Mouse (Mus musculus): Measurements from ENCODE around the gene Napa. TPM values are rescaled to one million over a fixed set of nuclear protein-coding genes. Genes with fewer than 3 reads are reported as not detected.
A peak's percentile ranks its signal among the peaks of the same experiment; 100 is the strongest.

The Napa gene
- polyA plus RNA-seq, 1 experiment from 2014 or later, result 162 TPM

DNA sequence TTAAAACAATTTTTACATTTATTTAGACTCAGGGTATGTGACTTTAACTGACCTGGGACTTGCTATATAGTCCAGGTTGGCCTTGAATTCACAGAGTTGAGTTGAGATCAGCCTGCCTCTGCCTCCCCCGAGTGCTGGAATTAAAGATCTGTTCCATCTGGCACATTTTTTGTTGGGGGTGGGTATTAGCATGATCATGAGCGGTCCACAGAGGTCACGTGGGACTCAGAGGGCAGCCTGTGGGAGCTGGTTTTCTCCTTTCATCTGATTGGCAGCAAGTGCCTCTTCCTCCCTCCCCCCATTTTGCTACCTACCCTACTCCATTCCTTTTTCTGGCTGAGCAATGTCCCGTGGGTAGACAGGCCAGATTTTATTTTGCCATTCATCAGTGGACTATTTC, 17.7 kb upstream of the Napa start:
- no peaks in the 10 kb centered on the region for H3K4me1 ChIP-seq (ENCODE audit: control insufficient read depth, insufficient read depth, low read length)
- no peaks in the 10 kb centered on the region for H3K9me3 ChIP-seq (ENCODE audit: control insufficient read depth, low read length)
- H3K27ac ChIP-seq (ENCODE audit: low read depth, low read length), result no peak overlapping the region
- WGBS, result 62% methylated on average over 4 of the region's 4 CpGs
- DNase-seq (ENCODE audit: low spot score, missing footprints) (no peak), ATAC-seq (ENCODE audit: low FRiP score) (no peak)
- no peak overlapping the region for H3K4me2 ChIP-seq
- no peak overlapping the region for H3K9ac ChIP-seq (ENCODE audit: low read length)
- no peaks in the 10 kb centered on the region for H3K27me3 ChIP-seq (ENCODE audit: control insufficient read depth, insufficient read depth, low read length)
- no peak overlapping the region for H3K4me3 ChIP-seq (ENCODE audit: low read depth, low read length)
- H3K36me3 ChIP-seq (ENCODE audit: control insufficient read depth, insufficient read depth, low read length), result no peaks in the 10 kb centered on the region

DNA sequence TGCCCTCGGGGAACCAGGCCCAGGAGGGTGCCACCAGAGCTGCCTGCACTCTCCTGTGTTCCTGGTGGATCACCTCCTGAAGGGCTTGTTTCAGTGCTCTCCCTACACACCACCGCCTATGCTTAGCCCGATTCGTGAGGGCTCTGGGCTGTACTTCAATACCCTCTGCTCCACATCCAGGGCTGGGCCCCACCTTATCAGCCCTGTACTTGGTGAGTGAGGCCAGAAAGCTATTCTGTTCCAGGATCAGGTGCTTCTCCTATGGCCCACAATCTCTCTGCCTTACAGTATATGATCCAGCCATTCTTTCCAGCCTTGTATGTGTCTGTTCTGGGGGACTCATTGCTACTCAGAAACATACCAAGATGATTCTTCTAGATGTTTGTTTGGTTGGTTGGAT, 14.9 kb upstream of the Napa start:
- H3K4me2 ChIP-seq, result no peak overlapping the region
- no peaks in the 10 kb centered on the region for H3K36me3 ChIP-seq (ENCODE audit: control insufficient read depth, insufficient read depth, low read length)
- DNase-seq (ENCODE audit: low spot score, missing footprints) (no peak), ATAC-seq (ENCODE audit: low FRiP score) (no peak)
- H3K27me3 ChIP-seq (ENCODE audit: control insufficient read depth, insufficient read depth, low read length), result no peaks in the 10 kb centered on the region
- no peak overlapping the region for H3K27ac ChIP-seq (ENCODE audit: low read depth, low read length)
- H3K4me1 ChIP-seq (ENCODE audit: control insufficient read depth, insufficient read depth, low read length), result no peaks in the 10 kb centered on the region
- no peaks in the 10 kb centered on the region for H3K9me3 ChIP-seq (ENCODE audit: control insufficient read depth, low read length)
- H3K9ac ChIP-seq (ENCODE audit: low read length), result no peak overlapping the region
- no peak overlapping the region for H3K4me3 ChIP-seq (ENCODE audit: low read depth, low read length)
- 63% methylated on average over 4 of the region's 4 CpGs for WGBS

DNA sequence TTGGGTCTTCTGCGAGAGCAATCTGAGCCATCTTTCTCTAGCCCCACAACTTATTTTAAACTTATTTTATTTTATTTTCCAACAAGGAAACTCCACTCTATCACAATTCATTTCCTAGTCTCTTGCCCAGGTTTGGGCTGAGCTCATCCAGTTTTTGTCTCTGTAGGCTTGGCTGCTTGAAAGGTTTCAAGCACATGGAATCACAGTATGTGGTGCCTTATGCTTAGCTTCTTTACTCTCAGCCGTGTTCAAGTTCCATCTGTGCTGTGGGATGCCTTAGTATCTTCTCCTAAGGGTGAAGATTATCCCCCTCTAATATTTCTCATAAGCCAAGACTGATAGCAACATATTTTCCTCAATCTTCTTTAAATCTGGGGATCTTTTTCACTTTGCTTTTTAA, 10.7 kb upstream of the Napa start:
- H3K36me3 ChIP-seq (ENCODE audit: control insufficient read depth, insufficient read depth, low read length), result no peaks in the 10 kb centered on the region
- H3K27ac ChIP-seq (ENCODE audit: low read depth, low read length), result no peak overlapping the region
- H3K4me3 ChIP-seq (ENCODE audit: low read depth, low read length), result no peak overlapping the region
- H3K4me2 ChIP-seq, result no peak overlapping the region
- no peaks in the 10 kb centered on the region for H3K9me3 ChIP-seq (ENCODE audit: control insufficient read depth, low read length)
- 77% methylated on average over 2 of the region's 2 CpGs for WGBS
- DNase-seq (ENCODE audit: low spot score, missing footprints) (no peak), ATAC-seq (ENCODE audit: low FRiP score) (no peak)
- no peaks in the 10 kb centered on the region for H3K4me1 ChIP-seq (ENCODE audit: control insufficient read depth, insufficient read depth, low read length)
- H3K9ac ChIP-seq (ENCODE audit: low read length), result no peak overlapping the region
- no peaks in the 10 kb centered on the region; the same call in 1 of the 2 replicates for H3K27me3 ChIP-seq (ENCODE audit: control insufficient read depth, insufficient read depth, low read length)

DNA sequence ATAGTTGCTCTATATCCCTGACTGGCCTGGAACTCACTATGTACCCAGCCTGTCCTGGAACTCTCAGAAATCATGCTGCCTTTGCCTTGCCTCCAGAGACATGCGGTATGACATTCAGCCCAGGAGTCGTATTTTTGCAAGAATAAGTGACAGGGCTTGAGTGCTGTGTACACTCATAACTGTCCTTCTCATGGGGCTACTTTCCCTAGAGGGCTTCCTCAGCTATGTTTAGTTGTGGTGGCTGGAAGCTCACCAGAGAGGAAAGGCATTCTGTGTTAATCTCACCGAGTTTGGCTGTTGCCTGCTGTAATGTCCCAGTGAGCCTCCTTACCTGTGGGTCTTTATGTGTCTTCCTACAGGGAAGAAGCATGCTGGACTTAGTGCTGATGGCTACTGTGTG, 3.7 kb upstream of the Napa start:
- H3K9ac ChIP-seq (ENCODE audit: low read length), result no peak overlapping the region
- no peaks in the 10 kb centered on the region; the same call in 1 of the 2 replicates for H3K27me3 ChIP-seq (ENCODE audit: control insufficient read depth, insufficient read depth, low read length)
- peaks cover 8% of the 10 kb centered on the region for H3K4me1 ChIP-seq (ENCODE audit: control insufficient read depth, insufficient read depth, low read length)
- 76% methylated on average over 3 of the region's 3 CpGs for WGBS
- H3K4me2 ChIP-seq, result no peak overlapping the region
- no peak overlapping the region for H3K27ac ChIP-seq (ENCODE audit: low read depth, low read length)
- H3K9me3 ChIP-seq (ENCODE audit: control insufficient read depth, low read length), result no peaks in the 10 kb centered on the region
- H3K4me3 ChIP-seq (ENCODE audit: low read depth, low read length), result no peak overlapping the region
- DNase-seq (ENCODE audit: low spot score, missing footprints), result no peak
- no peaks in the 10 kb centered on the region for H3K36me3 ChIP-seq (ENCODE audit: control insufficient read depth, insufficient read depth, low read length)
- ATAC-seq (ENCODE audit: low FRiP score), result no peak

DNA sequence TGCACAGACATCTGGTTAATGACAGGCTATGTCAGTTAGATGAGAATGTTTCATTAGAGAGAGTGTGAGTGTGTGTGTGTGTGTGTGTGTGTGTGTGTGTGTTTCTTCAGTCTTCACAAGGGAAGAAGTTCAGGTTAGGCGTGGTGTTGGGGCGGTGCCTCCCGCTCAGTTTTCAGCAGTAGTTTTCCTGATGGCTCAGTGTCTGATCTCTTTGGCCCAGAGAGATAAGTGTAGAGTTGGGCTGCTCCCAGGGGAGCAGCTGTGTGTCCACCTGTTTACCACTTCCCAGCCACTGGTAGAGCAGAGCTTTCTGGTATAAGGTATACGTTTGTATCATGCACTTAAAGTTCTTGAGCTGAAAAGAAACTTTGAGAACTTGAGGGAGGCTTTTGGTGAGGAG, 1.6 kb downstream of the Napa start:
- ATAC-seq (ENCODE audit: low FRiP score), result no peak
- 91% methylated on average over 4 of the region's 4 CpGs for WGBS
- H3K9me3 ChIP-seq (ENCODE audit: control insufficient read depth, low read length), result no peaks in the 10 kb centered on the region
- no peaks in the 10 kb centered on the region for H3K27me3 ChIP-seq (ENCODE audit: control insufficient read depth, insufficient read depth, low read length)
- H3K9ac ChIP-seq (ENCODE audit: low read length), result peak overlapping the region; percentile 88; the same call in 1 of the 2 replicates
- peaks cover 12% of the 10 kb centered on the region for H3K4me1 ChIP-seq (ENCODE audit: control insufficient read depth, insufficient read depth, low read length)
- no peak for DNase-seq (ENCODE audit: low spot score, missing footprints)
- 0 out of 2 replicates have a peak, but pooled peaks cover 2% of the 10 kb centered on the region for H3K36me3 ChIP-seq (ENCODE audit: control insufficient read depth, insufficient read depth, low read length)
- peak overlapping the region; percentile 72 for H3K4me2 ChIP-seq
- no peak overlapping the region for H3K27ac ChIP-seq (ENCODE audit: low read depth, low read length)
- no peak overlapping the region for H3K4me3 ChIP-seq (ENCODE audit: low read depth, low read length)

DNA sequence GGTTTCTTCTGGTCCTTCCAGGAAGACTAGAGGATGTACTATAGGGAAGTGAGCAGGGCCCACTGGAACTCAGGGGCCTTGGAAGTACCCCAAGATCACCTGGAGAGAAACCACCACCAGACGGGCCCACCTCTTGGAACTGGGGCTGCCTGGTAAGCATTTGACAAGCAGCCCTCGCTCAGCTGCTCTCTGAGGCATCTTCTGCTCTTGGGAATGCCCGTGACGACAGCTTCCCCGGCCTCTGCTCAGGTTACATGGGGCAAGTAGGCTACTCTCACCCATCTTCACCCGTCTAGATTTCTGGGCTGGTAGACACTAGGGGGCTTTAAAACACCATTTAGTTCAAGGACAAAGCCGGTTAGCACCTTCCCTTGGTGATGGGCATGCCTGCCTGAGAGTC, 2.8 kb downstream of the Napa start:
- H3K36me3 ChIP-seq (ENCODE audit: control insufficient read depth, insufficient read depth, low read length), result 0 out of 2 replicates have a peak, but pooled peaks cover 2% of the 10 kb centered on the region
- DNase-seq (ENCODE audit: low spot score, missing footprints) (no peak), ATAC-seq (ENCODE audit: low FRiP score) (no peak)
- no peaks in the 10 kb centered on the region for H3K9me3 ChIP-seq (ENCODE audit: control insufficient read depth, low read length)
- no peaks in the 10 kb centered on the region for H3K27me3 ChIP-seq (ENCODE audit: control insufficient read depth, insufficient read depth, low read length)
- H3K4me3 ChIP-seq (ENCODE audit: low read depth, low read length), result no peak overlapping the region
- H3K9ac ChIP-seq (ENCODE audit: low read length), result no peak overlapping the region
- H3K27ac ChIP-seq (ENCODE audit: low read depth, low read length), result no peak overlapping the region
- peaks cover 12% of the 10 kb centered on the region for H3K4me1 ChIP-seq (ENCODE audit: control insufficient read depth, insufficient read depth, low read length)
- H3K4me2 ChIP-seq, result no peak overlapping the region
- 81% methylated on average over 7 of the region's 7 CpGs for WGBS

DNA sequence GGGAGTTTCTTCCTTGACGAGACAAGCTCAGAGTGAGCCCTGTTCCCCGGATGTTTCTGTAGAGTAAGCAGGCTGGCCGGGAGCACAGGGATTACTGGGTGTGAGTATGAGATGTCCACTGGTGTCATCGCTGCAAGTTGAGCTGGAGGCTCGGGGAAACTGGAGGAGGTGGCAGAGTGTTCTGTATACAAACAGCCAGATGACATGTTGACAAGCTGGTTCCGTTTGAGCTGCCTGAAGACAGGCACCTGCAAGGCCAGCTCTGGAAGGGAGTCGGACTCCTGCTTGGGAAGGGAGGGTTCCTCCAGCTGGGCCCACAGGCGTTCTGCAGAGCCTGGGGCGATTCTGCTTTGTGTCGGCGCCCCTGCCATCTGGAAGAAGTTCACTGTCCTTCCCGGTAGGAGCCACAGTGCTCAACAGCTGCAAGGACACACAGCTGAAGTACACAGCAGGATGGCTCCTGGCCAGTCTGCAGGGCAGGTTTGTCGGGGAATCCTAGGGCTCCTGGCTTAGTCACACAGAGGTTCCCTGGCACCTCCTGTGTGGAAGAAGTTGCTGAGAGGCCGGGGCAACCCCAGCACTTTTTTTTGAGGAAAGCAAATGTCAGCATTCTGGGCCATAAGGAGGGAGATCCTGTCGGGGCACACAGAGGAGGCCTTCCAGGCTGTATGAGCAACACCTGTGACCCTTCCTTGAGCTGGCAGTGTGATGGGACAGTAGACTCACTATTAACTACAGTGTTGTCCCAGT, 3.6 kb downstream of the Napa start:
- WGBS, result 85% methylated on average over 15 of the region's 15 CpGs
- H3K27me3 ChIP-seq (ENCODE audit: control insufficient read depth, insufficient read depth, low read length), result no peaks in the 10 kb centered on the region
- H3K27ac ChIP-seq (ENCODE audit: low read depth, low read length), result no peak overlapping the region
- no peaks in the 10 kb centered on the region for H3K9me3 ChIP-seq (ENCODE audit: control insufficient read depth, low read length)
- H3K9ac ChIP-seq (ENCODE audit: low read length), result no peak overlapping the region
- DNase-seq (ENCODE audit: low spot score, missing footprints), result no peak
- 0 out of 2 replicates have a peak, but pooled peaks cover 2% of the 10 kb centered on the region for H3K36me3 ChIP-seq (ENCODE audit: control insufficient read depth, insufficient read depth, low read length)
- no peak overlapping the region for H3K4me2 ChIP-seq
- ATAC-seq (ENCODE audit: low FRiP score), result no peak
- no peak overlapping the region for H3K4me3 ChIP-seq (ENCODE audit: low read depth, low read length)
- peaks cover 12% of the 10 kb centered on the region for H3K4me1 ChIP-seq (ENCODE audit: control insufficient read depth, insufficient read depth, low read length)

DNA sequence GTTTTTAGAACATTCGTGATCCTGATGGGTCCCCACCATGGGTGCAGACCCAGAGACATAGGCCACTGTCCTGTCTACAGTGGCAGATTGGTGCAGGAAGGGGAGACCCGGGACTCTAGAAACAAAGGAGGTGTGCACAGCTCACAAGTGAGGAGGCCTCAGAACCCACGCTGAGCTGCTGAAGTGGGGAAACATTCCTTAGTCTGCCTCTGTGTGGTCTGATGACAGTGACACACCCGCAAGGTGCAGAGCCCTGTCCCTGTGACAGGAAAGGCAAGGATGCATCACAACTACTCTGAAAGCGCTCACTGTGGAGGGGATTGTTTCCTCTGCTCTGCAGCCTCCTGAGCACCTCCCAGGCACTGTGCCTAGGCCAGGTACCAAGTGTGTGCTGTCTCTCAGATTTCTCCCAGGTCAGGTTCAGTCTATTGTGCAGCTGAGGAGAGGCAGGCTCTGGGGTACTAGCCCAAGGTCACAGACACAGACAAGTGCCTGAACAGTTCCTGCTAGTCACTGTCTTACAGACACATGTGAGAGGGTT, 4.5 kb downstream of the Napa start:
- Histone ChIP-seq H3K9ac (ENCODE audit: low read length) (no peak overlapping the region), H3K4me3 (ENCODE audit: low read depth, low read length) (no peak overlapping the region), H3K9me3 (ENCODE audit: control insufficient read depth, low read length) (no peaks in the 10 kb centered on the region), H3K36me3 (ENCODE audit: control insufficient read depth, insufficient read depth, low read length) (0 out of 2 replicates have a peak, but pooled peaks cover 2% of the 10 kb centered on the region), H3K4me1 (ENCODE audit: control insufficient read depth, insufficient read depth, low read length) (peaks cover 12% of the 10 kb centered on the region), H3K27me3 (ENCODE audit: control insufficient read depth, insufficient read depth, low read length) (no peaks in the 10 kb centered on the region), H3K4me2 (no peak overlapping the region), H3K27ac (ENCODE audit: low read depth, low read length) (no peak overlapping the region)
- DNase-seq (ENCODE audit: low spot score, missing footprints) (no peak), ATAC-seq (ENCODE audit: low FRiP score) (no peak)
- WGBS, result 86% methylated on average over 5 of the region's 5 CpGs

DNA sequence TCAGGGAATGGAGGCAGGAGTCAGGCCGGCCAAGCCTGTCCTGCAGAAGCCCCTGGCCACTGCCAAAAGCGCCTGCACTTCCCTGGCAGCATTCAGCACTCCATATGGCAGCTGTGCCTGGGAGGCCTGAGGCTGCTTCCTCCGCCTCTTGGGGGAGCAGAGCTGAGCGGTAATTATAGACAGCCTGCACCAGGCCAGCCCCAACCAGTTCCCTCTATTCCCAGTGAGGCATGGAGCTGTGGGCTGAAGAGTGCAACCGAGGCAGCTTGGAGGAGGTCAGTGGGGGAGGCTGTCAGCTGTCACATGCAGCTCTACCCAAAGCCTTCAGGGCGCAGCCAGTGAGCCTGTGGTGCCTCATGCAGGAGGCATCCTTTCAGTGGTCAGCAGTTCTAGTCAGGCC, 5.5 kb downstream of the Napa start:
- 85% methylated on average over 6 of the region's 6 CpGs for WGBS
- H3K4me3 ChIP-seq (ENCODE audit: low read depth, low read length), result no peak overlapping the region
- H3K27ac ChIP-seq (ENCODE audit: low read depth, low read length), result no peak overlapping the region
- no peak overlapping the region for H3K9ac ChIP-seq (ENCODE audit: low read length)
- no peaks in the 10 kb centered on the region for H3K9me3 ChIP-seq (ENCODE audit: control insufficient read depth, low read length)
- H3K36me3 ChIP-seq (ENCODE audit: control insufficient read depth, insufficient read depth, low read length), result 0 out of 2 replicates have a peak, but pooled peaks cover 2% of the 10 kb centered on the region
- H3K27me3 ChIP-seq (ENCODE audit: control insufficient read depth, insufficient read depth, low read length), result no peaks in the 10 kb centered on the region
- ATAC-seq (ENCODE audit: low FRiP score), result no peak
- no peak overlapping the region for H3K4me2 ChIP-seq
- DNase-seq (ENCODE audit: low spot score, missing footprints), result no peak
- H3K4me1 ChIP-seq (ENCODE audit: control insufficient read depth, insufficient read depth, low read length), result peaks cover 12% of the 10 kb centered on the region

Measured in midbrain, embryonic 11.5 days (tissue).